Mouse (Mus musculus) CH12.LX (cell line): ENCODE data around the gene Zmynd11. TPM values are rescaled to one million over a fixed set of nuclear protein-coding genes. Genes with fewer than 3 reads are reported as not detected.

Experiments
- DNase-seq: peaks from one replicate; pipeline ENCODE4 v3.0.0-alpha.2; 2013; ENCODE audit errors: extremely low read depth
- H3K27ac ChIP-seq: 2 replicates; pipeline ENCODE4 v1.5.1; 2012; ENCODE audit warnings: low read depth, mild to moderate bottlenecking, control low read depth, moderate library complexity; ENCODE audit not compliant: insufficient read depth
- H3K27me3 ChIP-seq: replicated peaks from 2 replicates; pipeline ENCODE3; 2012; ENCODE audit warnings: inconsistent platforms
- H3K36me3 ChIP-seq, 2 experiments: replicated peaks in 1 of 2; 2 replicates each; pipeline versions ENCODE3 to v1.6.1; 2012; ENCODE audit warnings: inconsistent platforms in 1 of 2, low read length in 1 of 2, mild to moderate bottlenecking in 1 of 2, mixed read lengths in 1 of 2, moderate library complexity in 1 of 2; ENCODE audit not compliant: control insufficient read depth in 1 of 2, insufficient read depth in 1 of 2
- H3K4me1 ChIP-seq, 2 experiments: 2 replicates each; pipeline ENCODE4 v1.6.1; 2012; ENCODE audit warnings: inconsistent platforms in 1 of 2, moderate library complexity in 1 of 2; ENCODE audit not compliant: insufficient read depth in 2 of 2, control insufficient read depth in 1 of 2
- H3K4me2 ChIP-seq: 2 replicates; pipeline ENCODE4 v1.6.1; 2012; ENCODE audit warnings: low read depth, mild to moderate bottlenecking, control low read depth; ENCODE audit not compliant: poor library complexity, insufficient read depth, severe bottlenecking
- H3K4me3 ChIP-seq, 3 experiments: fragments of 150-350 bp in 1 of 3; sonication (generic) in 1 of 3; replicated peaks in 1 of 3; 2 replicates each; pipeline versions ENCODE3 to v1.5.1; 2011 to 2012; ENCODE audit warnings: low read depth in 2 of 3, low read length in 2 of 3, mild to moderate bottlenecking in 2 of 3, moderate library complexity in 2 of 3, control low read depth in 1 of 3, improper control_type of control experiment in 1 of 3, inconsistent platforms in 1 of 3, mixed read lengths in 1 of 3; ENCODE audit not compliant: poor library complexity in 1 of 3
- H3K79me2 ChIP-seq: replicated peaks from 2 replicates; pipeline ENCODE4 v1.6.1; 2012; ENCODE audit warnings: mild to moderate bottlenecking, moderate library complexity; ENCODE audit not compliant: control insufficient read depth, poor library complexity, insufficient read depth, severe bottlenecking; ENCODE audit errors: extremely low read depth
- H3K9ac ChIP-seq: 2 replicates; pipeline ENCODE4 v1.6.1; 2012; ENCODE audit warnings: low read depth, mild to moderate bottlenecking, control low read depth, moderate library complexity; ENCODE audit not compliant: insufficient read depth
- H3K9me3 ChIP-seq: replicated peaks from 2 replicates; pipeline ENCODE3; 2012; ENCODE audit warnings: low read length, inconsistent platforms, mixed read lengths
- BHLHE40 ChIP-seq: IDR thresholded peaks from 2 replicates; pipeline ENCODE4 v1.6.1; 2011; ENCODE audit warnings: mild to moderate bottlenecking, low read depth, low read length, improper control_type of control experiment
- CHD1 ChIP-seq: IDR thresholded peaks from 2 replicates; pipeline ENCODE4 v1.6.1; 2012; ENCODE audit warnings: low read depth, low read length, improper control_type of control experiment, inconsistent platforms
- CHD2 ChIP-seq: IDR thresholded peaks from 2 replicates; pipeline ENCODE4 v1.6.1; 2011; ENCODE audit warnings: low read length, improper control_type of control experiment
- CTCF ChIP-seq, 2 experiments: IDR thresholded peaks in 1 of 2; conservative IDR thresholded peaks in 1 of 2; 2 replicates each; pipeline ENCODE4 v1.5.1; 2011 to 2012; ENCODE audit warnings: low read depth in 2 of 2, low read length in 2 of 2, improper control_type of control experiment in 1 of 2, inconsistent platforms in 1 of 2, mild to moderate bottlenecking in 1 of 2, moderate library complexity in 1 of 2
- E2F4 ChIP-seq: IDR thresholded peaks from 2 replicates; pipeline ENCODE4 v1.6.1; 2011; ENCODE audit warnings: low read depth, low read length, improper control_type of control experiment; ENCODE audit not compliant: insufficient replicate concordance
- ELF1 ChIP-seq: IDR thresholded peaks from 2 replicates; pipeline ENCODE4 v1.6.1; 2014; ENCODE audit warnings: low read depth, mild to moderate bottlenecking, inconsistent platforms, low read length, improper control_type of control experiment
- EP300 ChIP-seq: IDR thresholded peaks from 2 replicates; pipeline ENCODE4 v1.6.1; 2011; ENCODE audit warnings: low read length, improper control_type of control experiment
- ETS1 ChIP-seq: conservative IDR thresholded peaks from 2 replicates; pipeline ENCODE4 v1.6.1; 2012; ENCODE audit warnings: low read depth, mild to moderate bottlenecking, inconsistent platforms, low read length, improper control_type of control experiment, moderate library complexity
- GABPA ChIP-seq: IDR thresholded peaks from 2 replicates; pipeline ENCODE4 v1.6.1; 2012; ENCODE audit warnings: low read depth, low read length, improper control_type of control experiment, inconsistent platforms; ENCODE audit not compliant: insufficient replicate concordance
- HCFC1 ChIP-seq: IDR thresholded peaks from 2 replicates; pipeline ENCODE4 v1.6.1; 2012; ENCODE audit warnings: low read depth, mild to moderate bottlenecking, inconsistent platforms, low read length, improper control_type of control experiment
- IRF4 ChIP-seq: IDR thresholded peaks from 2 replicates; pipeline ENCODE4 v1.6.1; 2014; ENCODE audit warnings: low read depth, mild to moderate bottlenecking, inconsistent platforms, low read length, improper control_type of control experiment
- JUND ChIP-seq: conservative IDR thresholded peaks from 2 replicates; pipeline ENCODE4 v1.6.1; 2011; ENCODE audit warnings: low read depth, low read length, improper control_type of control experiment
- KAT2A ChIP-seq: IDR thresholded peaks from 2 replicates; pipeline ENCODE4 v1.6.1; 2012; ENCODE audit warnings: low read length, improper control_type of control experiment, inconsistent platforms; ENCODE audit not compliant: insufficient replicate concordance
- MAX ChIP-seq: IDR thresholded peaks from 2 replicates; pipeline ENCODE4 v1.6.1; 2011; ENCODE audit warnings: low read length, improper control_type of control experiment
- MAZ ChIP-seq: IDR thresholded peaks from 2 replicates; pipeline ENCODE4 v1.6.1; 2012; ENCODE audit warnings: low read depth, mild to moderate bottlenecking, inconsistent platforms, low read length, improper control_type of control experiment, moderate library complexity
- MEF2A ChIP-seq: IDR thresholded peaks from 2 replicates; pipeline ENCODE4 v1.6.1; 2014; ENCODE audit warnings: low read depth, mild to moderate bottlenecking, inconsistent platforms, low read length, improper control_type of control experiment, borderline replicate concordance
- MYC ChIP-seq: IDR thresholded peaks from 2 replicates; pipeline ENCODE4 v1.6.1; 2011; ENCODE audit warnings: low read depth, mild to moderate bottlenecking, improper control_type of control experiment, low read length
- NRF1 ChIP-seq: IDR thresholded peaks from 2 replicates; pipeline ENCODE4 v1.6.1; 2014; ENCODE audit warnings: low read depth, mild to moderate bottlenecking, inconsistent platforms, low read length, improper control_type of control experiment, moderate library complexity
- PAX5 ChIP-seq: IDR thresholded peaks from 2 replicates; pipeline ENCODE4 v1.6.1; 2012; ENCODE audit warnings: low read length, inconsistent platforms, mixed read lengths
- POLR2A ChIP-seq: IDR thresholded peaks from 2 replicates; pipeline ENCODE4 v1.6.1; 2011; ENCODE audit warnings: low read depth, mild to moderate bottlenecking, improper control_type of control experiment, low read length
- POLR2AphosphoS2 ChIP-seq: IDR thresholded peaks from 2 replicates; pipeline ENCODE4 v1.6.1; 2011; ENCODE audit warnings: low read depth, low read length, improper control_type of control experiment
- RAD21 ChIP-seq: IDR thresholded peaks from 2 replicates; pipeline ENCODE4 v1.6.1; 2011; ENCODE audit warnings: low read depth, mild to moderate bottlenecking, low read length, improper control_type of control experiment, moderate library complexity
- RCOR1 ChIP-seq: conservative IDR thresholded peaks from 2 replicates; pipeline ENCODE4 v1.6.1; 2012; ENCODE audit warnings: low read depth, mild to moderate bottlenecking, inconsistent platforms, low read length, improper control_type of control experiment
- SIN3A ChIP-seq: IDR thresholded peaks from 2 replicates; pipeline ENCODE4 v1.6.1; 2012; ENCODE audit warnings: low read length, improper control_type of control experiment, inconsistent platforms
- SMC3 ChIP-seq: IDR thresholded peaks from 2 replicates; pipeline ENCODE4 v1.6.1; 2011; ENCODE audit warnings: low read depth, low read length, improper control_type of control experiment
- TCF12 ChIP-seq: IDR thresholded peaks from 2 replicates; pipeline ENCODE4 v1.6.1; 2014; ENCODE audit warnings: low read depth, mild to moderate bottlenecking, inconsistent platforms, low read length, improper control_type of control experiment
- UBTF ChIP-seq: IDR thresholded peaks from 2 replicates; pipeline ENCODE4 v1.6.1; 2012; ENCODE audit warnings: low read depth, mild to moderate bottlenecking, inconsistent platforms, low read length, improper control_type of control experiment, moderate library complexity
- USF2 ChIP-seq: conservative IDR thresholded peaks from 2 replicates; pipeline ENCODE4 v1.6.1; 2011; ENCODE audit warnings: low read depth, low read length, improper control_type of control experiment
- ZC3H11A ChIP-seq: IDR thresholded peaks from 2 replicates; pipeline ENCODE4 v1.6.1; 2012; ENCODE audit warnings: low read depth, mild to moderate bottlenecking, inconsistent platforms, low read length, improper control_type of control experiment
- ZKSCAN1 ChIP-seq: IDR thresholded peaks from 2 replicates; pipeline ENCODE4 v1.6.1; 2012; ENCODE audit warnings: low read depth, inconsistent platforms, low read length, improper control_type of control experiment, borderline replicate concordance
- ZMIZ1 ChIP-seq: IDR thresholded peaks from 2 replicates; pipeline ENCODE4 v1.6.1; 2012; ENCODE audit warnings: low read depth, mild to moderate bottlenecking, inconsistent platforms, low read length, improper control_type of control experiment
- ZNF384 ChIP-seq: IDR thresholded peaks from 2 replicates; pipeline ENCODE4 v1.6.1; 2012; ENCODE audit warnings: low read depth, low read length, improper control_type of control experiment, inconsistent platforms
- dilution Hi-C: fragments of 300-500 bp; cut with MboI; formaldehyde crosslinking; loops from 2 replicates; pipeline ENCODE4 v1.14.3; 2020; ENCODE audit warnings: low sequenced_read_pairs; ENCODE audit not compliant: extremely low pct_unique_long_range_greater_than_20kb, extremely low pct_ligation_motif_present
- in situ Hi-C: fragments of 300-500 bp; cut with MboI; formaldehyde crosslinking; loops from 3 replicates; pipeline ENCODE4 v1.14.3; 2019; ENCODE audit warnings: low sequenced_read_pairs, low pct_ligation_motif_present, low pct_unique_long_range_greater_than_20kb, mixed read lengths
- polyA plus RNA-seq: library from polyadenylated mRNA; unstranded; fragments of >175 nt; gene quantifications from 2 replicates; pipeline ENCODE4 v1.2.1, GENCODE M21; 2012; ENCODE audit warnings: low read depth; ENCODE audit not compliant: insufficient read length
- total RNA-seq, 2 experiments: library from RNA; depleted of rRNA; stranded (reverse); fragments of 300-350 nt in 1 of 2; fragments of >200 nt in 1 of 2; gene quantifications; 2 replicates each; pipeline ENCODE4 v1.2.3; 2012 to 2014

Zmynd11 gene
- total and polyA plus RNA-seq, 3 experiments: 18.1 to 32.2 (median 20.4) TPM

DNA sequence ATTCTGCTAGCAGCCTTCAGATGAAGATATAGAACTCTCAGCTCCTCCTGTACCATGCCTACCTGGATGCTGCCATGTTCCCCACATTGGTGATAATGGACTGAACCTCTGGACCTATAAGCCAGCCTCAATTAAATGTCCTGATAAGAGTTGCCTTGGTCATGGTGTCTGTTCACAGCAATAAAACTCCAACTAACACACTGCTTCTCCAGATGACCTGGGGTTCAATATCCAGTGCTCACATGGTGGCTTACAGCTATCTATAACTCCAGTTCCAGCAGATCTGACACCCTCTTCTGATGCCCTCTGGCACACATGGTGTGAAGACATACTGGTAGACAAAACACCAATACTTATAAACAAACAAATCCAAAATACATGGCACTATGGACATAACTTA is 8.9 kb upstream of the Zmynd11 start:
- Histone ChIP-seq H3K4me1 (peaks cover 0 to 22% of the 10 kb centered on the region in 2 experiments; a peak in 2 of 4 replicates), H3K4me3 (no peak overlapping the region), H3K9ac (no peak overlapping the region), H3K4me2 (no peak overlapping the region), H3K36me3 (no peaks in the 10 kb centered on the region), H3K27ac (no peak overlapping the region), H3K27me3 (peaks cover 3% of the 10 kb centered on the region), H3K9me3 (no peaks in the 10 kb centered on the region), H3K79me2 (no peaks in the 10 kb centered on the region)
- TF ChIP-seq ZNF384: no peak
- TF ChIP-seq GABPA: no peak
- no peak for TF ChIP-seq POLR2AphosphoS2
- TF ChIP-seq PAX5: no peak
- TF ChIP-seq USF2: no peak
- no peak for TF ChIP-seq MAX
- no peak for TF ChIP-seq HCFC1
- TF ChIP-seq NRF1: no peak
- no peak for TF ChIP-seq BHLHE40
- TF ChIP-seq ZMIZ1: no peak
- no peak for TF ChIP-seq KAT2A
- TF ChIP-seq POLR2A: no peak
- no peak for TF ChIP-seq MYC
- no peak for TF ChIP-seq ETS1
- no peak for TF ChIP-seq UBTF
- TF ChIP-seq CHD2: no peak
- TF ChIP-seq ZKSCAN1: no peak
- no peak for DNase-seq
- in situ Hi-C loops (no loop called here), dilution Hi-C loops (no loop called here)

DNA sequence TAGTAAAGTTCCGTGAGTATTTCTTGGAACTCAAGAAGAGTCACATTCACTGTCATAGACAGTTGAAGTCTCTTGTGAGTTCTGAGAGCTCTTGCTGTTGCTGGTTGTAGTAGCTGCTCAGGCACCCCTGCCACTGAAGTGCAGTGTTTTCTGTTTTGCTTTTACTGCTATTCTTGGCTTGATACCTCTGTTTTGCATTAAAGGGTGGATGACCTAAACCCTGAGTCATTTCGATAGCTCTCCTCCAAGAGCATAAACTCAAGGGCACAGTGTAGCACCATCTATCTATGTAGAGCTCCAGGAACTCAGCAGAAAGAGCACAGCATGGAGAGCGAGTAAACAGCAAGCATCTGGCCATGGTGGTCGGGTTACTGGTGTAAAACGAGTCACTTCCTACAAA is 2.1 kb upstream of the Zmynd11 start:
- H3K36me3 ChIP-seq: no peaks in the 10 kb centered on the region
- peak overlapping the region; percentile 47; the same call in 1 of the 2 replicates for H3K4me2 ChIP-seq
- peak overlapping the region; percentile 52; the same call in 1 of the 2 replicates for H3K9ac ChIP-seq
- peak; percentile 91 for DNase-seq
- peaks cover 14% of the 10 kb centered on the region for H3K79me2 ChIP-seq
- peak overlapping the region in 2 of 3 experiments; percentile 5 to 39 for H3K4me3 ChIP-seq
- no peaks in the 10 kb centered on the region for H3K9me3 ChIP-seq
- in situ Hi-C loops (no loop called here), dilution Hi-C loops (no loop called here)
- peaks cover 11 to 35% of the 10 kb centered on the region in 2 experiments for H3K4me1 ChIP-seq
- H3K27ac ChIP-seq: peak overlapping the region; percentile 60
- peaks cover 3% of the 10 kb centered on the region for H3K27me3 ChIP-seq
- no peak for TF ChIP-seq CTCF (conservative IDR thresholded peaks at IDR 0.05 in 1 of 2, IDR thresholded peaks at IDR 0.05 in 1 of 2; ENCODE audit: low read depth in 2 of 2, low read length in 2 of 2)
- no peak for TF ChIP-seq ZMIZ1
- TF ChIP-seq MEF2A: peak; percentile 98
- peak; percentile 26 for TF ChIP-seq POLR2A
- no peak for TF ChIP-seq MAZ
- TF ChIP-seq ZC3H11A: no peak
- TF ChIP-seq POLR2AphosphoS2: no peak
- TF ChIP-seq SIN3A: peak; percentile 83; the same call in 1 of the 2 replicates
- TF ChIP-seq CHD1: no peak
- peak; percentile 95 for TF ChIP-seq ETS1
- peak; percentile 100 for TF ChIP-seq IRF4
- peak; percentile 95 for TF ChIP-seq EP300
- no peak for TF ChIP-seq E2F4
- 0 out of 2 replicates have a peak, but pooled peaks have one; percentile 33 for TF ChIP-seq MYC
- TF ChIP-seq USF2: no peak
- 0 out of 2 replicates have a peak, but pooled peaks have one; percentile 38 for TF ChIP-seq ELF1
- no peak; the same call in 1 of the 2 replicates for TF ChIP-seq RCOR1
- 0 out of 2 replicates have a peak, but pooled peaks have one; percentile 10 for TF ChIP-seq NRF1
- TF ChIP-seq KAT2A: no peak
- TF ChIP-seq RAD21: no peak; the same call in 1 of the 2 replicates
- no peak for TF ChIP-seq ZNF384
- peak; percentile 62 for TF ChIP-seq CHD2
- no peak for TF ChIP-seq SMC3
- peak; percentile 83 for TF ChIP-seq TCF12
- TF ChIP-seq HCFC1: peak; percentile 46
- TF ChIP-seq JUND: peak; percentile 99
- TF ChIP-seq PAX5: no peak
